Mouse (Mus musculus) testis, postnatal 14 days (tissue): ENCODE results near the gene Hnrnpm.
"Not testable (repeated sequence)": the region's sequence is repeated elsewhere in the genome, so short reads cannot be mapped to it uniquely, and the experiment has no call there.

Experiments
- DNase-seq: peaks from one replicate; pipeline ENCODE4 v3.0.0; 2021; ENCODE audit warnings: low spot score

Hnrnpm gene

DNA sequence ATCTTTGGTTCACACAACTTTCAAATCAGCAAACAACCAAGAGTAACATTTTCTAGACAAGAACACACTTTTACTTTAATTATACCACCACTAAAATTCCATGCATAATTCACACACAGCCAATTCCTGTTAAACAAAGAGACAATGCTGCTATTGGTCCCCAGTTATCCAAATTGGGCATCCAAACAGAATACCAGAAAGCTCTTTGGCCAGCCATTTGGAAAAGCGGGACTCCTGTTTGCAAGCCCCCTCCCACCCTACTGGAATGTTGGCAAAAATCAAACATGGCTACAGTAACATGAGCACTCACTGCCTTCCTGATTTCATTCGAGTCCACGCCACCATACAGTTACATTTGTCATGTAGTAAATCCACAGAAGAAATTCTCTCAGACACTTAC is 17.0 kb downstream of the Hnrnpm start:
- no peak for DNase-seq

DNA sequence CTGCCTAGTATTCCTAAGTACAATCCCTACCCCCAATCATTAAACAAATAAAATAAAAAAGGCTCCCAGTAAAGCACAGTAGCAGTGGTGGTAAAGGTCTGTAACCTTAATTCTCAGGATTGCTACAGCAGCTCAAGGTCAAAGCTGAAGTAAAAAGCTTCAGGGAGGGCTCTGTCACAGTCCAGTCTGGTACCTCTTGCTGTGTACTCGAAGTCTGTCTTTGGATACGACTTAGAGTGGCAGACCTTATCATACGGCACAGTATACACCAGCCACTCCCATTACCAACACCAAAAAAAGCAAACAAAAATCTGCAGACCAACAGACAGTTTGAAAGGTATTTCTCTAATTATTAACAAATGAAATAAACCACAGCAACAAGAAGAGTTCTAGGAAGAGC is 19.8 kb downstream of the Hnrnpm start:
- DNase-seq, result no peak

DNA sequence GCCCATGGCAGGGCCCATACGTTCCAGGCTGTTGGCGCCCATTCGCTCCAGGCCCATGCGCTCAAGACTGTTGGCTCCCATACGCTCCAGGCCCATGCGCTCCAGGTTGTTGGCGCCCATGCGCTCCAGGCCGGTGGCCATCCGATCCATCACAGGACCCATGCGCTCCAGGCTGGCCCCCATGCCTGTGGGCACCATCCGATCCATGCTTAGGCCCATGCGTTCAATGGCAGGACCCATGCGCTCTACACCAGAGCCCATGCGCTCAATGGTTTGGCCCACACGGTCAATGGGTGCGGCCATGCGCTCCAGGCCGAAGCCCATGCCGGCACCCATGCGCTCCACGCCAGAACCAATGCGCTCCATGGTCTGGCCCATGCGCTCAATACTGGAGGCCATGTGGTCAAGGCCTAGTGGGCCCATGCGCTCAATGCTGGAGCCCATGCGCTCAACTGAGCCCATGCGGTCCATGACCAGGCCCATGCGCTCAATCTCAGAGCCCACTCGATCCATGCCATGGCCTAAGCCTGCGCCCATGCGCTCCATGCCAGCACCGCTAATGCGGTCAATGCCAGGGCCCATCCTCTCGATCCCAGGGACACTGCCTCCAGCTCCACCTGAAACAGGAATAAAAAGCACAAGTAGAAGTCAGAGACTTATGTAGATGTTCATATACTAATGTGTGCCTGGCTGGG is 36.7 kb downstream of the Hnrnpm start:
- DNase-seq, result no peak

DNA sequence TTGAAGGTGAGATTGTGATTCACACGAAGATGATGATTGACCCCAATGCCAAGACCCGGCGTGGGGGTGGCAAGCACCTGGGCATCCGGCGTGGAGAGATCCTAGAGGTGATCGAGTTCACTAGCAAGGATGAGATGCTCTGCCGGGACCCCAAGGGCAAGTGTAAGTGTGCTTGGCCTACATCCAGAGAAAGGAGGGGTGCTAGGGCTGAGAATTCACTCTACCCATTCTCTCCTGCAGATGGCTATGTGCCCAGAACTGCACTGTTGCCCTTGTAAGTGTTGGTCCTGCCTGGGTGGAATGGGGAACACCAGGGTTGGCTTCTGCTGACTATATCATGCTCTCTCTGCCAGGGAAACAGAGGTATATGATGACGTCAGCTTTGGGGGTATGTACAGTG is 41.6 kb downstream of the Hnrnpm start:
- DNase-seq, result no peak

DNA sequence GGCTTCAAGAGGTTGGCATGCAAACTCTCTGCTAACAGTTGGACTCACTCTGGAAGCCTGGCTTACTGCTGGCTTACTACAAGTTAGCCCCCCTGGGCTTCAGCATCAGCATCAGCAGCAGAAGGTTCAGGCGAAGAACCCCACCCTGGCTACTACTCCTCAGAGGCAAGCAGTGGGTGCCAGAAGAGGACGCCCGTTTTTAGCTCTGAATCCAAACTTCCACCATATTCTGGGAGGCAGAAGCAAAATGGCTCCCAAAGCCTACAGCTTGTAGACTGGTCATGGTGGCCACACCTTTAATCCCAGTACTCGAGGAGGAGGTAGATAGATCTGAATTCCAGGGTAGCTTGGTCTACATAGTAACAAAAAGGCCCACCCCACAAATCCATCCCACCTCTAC is 42.6 kb downstream of the Hnrnpm start:
- DNase-seq, result no peak

DNA sequence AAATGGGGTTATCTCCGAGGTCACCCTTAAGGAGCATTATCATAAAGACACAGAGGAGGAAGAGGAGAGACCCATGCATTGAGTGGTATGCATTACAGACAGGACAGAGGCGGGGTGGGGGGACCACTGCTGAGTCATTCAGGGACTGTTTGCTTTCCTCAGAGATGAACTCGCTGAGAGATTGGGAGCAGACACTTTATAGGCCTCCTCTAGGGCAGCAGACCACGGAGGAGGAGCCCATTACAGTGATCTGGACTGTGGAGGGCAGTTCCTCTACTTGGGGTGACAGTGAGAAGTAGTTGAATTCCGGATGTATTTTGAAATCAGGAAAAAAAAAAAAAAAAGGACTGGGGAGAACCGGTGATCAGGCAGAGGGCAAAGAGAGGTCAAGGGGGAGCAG is 46.9 kb downstream of the Hnrnpm start:
- peak; percentile 1 for DNase-seq

DNA sequence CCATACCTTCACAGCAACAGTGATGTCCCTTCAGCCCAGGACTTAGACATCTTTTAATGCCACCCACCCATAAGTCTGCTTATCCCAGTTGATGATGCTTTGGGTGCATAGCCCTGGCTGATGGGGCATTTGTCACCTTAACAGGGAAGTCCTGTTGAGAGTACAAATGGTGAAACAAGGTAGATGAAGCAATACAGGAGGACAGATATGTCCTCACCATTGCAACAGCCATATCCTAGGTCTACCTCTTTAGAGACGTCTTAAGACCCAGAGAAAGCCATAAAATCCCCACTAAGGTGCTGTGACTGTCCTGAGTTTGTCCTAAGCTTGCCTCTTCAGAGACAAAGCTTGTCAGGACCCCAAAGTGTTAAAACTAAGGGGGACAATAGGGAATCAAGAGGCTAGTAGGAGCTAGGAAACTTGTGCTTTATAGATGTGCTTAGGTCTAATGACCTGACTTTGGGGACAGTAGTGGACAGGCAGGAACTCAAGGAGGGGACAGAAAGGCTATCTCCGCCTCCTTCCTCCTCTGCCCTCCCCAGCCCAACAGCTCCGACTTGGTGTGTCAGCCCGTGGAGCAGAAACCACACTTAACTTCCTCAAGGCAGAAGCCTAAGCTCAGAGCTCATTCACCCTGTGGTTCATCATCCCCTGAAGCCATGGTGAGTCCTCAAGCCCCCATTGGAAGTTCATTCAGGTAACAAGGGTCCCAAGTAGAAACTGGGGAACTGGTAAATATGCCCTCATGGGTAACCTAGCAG is 49.0 kb downstream of the Hnrnpm start, which contains the start of gene Pram1:
Gene Pram1 (plus strand): TSS at position 541 of the 761 bp plus-strand sequence.
- no peak for DNase-seq

DNA sequence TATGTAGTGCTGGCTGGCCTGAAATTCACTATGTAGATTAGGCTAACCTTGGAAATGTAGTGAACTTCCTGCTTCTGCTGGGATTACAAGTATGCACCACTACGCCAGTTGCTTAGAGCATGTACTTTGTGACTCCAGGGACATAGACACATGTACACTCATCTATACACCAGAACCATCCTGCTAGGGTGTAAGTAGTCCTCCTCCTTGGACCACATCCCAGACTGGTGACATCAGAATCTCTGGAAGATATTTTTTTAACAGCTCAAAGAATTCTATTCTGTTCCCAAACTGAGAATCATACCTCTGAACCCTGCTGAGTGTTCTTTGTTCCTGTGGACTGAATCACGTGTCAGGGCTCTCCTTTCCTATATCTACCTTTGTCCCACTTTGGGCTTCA is 49.6 kb downstream of the Hnrnpm start:
- DNase-seq, result no peak

DNA sequence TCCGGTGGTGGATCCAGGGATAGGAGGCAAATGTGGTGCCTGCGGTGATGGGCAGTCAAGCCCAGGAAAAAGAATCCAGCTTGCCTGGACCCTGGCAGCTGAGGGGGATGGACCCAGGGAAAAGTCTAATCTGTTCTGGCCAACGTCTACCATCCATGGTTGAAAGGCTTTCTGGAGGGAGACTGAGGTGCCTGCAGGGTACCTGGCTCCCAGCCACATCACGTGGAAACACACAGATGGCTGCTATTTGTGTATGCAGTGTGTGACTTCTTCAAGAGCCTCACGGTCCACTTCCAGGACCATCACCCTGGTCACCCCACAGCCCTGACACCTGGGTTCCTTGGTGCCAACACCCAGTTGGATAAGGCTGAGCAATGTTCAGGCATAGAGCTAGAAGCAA is 54.9 kb downstream of the Hnrnpm start:
- no peak for DNase-seq

DNA sequence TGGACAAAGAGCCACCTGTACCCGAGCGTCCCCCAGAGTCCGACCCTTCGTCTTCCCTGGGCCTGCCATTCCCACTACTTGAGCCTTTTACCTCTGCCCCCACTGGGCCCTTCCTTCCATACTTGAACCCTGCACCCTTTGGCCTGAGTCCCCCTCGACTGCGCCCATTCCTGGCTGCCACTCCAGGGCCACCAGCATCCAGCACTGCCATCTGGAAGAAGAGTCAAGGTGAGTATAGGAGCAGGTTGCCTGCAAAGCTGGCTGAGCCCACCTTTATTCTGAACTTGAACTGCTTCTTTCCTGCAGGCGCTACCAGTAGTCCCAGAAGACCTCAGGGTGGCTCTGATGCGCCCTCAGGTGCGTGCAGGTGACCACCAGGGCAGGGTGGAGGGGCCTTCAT is 55.4 kb downstream of the Hnrnpm start:
- DNase-seq, result no peak

DNA sequence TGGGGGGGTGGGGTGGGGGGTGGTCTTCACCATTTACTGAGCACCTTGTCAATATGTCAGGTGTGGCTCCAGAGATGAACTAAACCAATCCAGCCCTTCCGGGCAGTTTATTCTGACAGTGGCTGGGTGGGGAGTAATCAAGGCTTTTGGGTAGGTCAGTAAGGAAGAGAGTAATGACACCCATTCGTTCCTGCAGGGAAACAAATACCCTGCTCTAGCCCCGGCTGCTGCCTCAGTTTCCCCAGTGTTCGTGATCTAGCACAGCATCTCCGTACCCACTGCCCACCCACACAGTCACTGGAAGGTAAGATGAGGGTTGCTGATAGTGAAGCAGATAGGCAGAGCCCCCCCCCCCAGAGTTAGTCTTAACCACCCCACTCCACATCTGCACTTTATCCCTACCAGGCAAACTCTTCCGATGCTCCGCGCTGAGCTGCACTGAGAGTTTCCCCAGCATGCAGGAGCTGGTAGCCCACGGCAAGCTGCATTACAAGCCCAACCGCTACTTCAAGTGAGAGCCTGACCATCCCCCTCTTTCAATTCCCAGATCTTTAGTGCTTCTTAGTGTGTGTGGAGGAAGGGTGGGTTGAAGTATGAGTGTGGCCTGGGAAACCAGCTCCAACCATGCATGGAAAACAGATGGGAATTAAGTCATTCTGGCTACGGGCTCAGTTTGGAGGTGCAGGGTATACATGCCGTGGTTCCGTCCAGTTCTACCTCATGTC is 56.3 kb downstream of the Hnrnpm start:
- DNase-seq, result no peak

DNA sequence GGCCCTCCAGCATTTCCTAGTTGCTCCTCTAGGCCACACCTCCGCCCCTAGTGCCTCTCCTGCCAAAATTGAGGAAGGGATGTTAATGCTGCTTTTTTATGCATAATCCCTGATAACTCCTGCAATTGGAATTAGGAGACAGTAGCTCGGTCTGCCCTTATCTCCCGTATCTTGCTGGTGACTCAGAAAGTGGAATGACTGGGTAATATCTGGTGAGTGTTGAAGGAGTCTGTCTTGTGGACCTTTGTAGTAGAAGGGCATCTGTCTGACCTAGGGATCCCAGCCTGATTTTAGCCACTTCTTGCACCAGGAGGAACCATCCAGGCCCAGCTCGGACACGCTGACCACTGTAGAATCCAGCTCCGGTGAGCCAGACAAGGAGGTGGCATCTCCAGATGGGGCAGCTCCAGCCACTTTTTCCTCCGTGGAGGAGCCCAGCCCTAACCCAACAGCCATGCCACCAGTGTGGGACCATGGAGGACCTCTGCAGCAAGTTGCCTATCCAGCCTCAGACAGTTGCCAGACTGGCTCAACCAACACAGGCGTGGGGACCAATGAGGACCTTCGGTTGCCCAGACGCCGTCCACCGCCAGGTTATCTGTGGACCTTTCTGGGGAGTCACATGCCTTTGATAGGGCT is 57.1 kb downstream of the Hnrnpm start:
- no peak for DNase-seq

DNA sequence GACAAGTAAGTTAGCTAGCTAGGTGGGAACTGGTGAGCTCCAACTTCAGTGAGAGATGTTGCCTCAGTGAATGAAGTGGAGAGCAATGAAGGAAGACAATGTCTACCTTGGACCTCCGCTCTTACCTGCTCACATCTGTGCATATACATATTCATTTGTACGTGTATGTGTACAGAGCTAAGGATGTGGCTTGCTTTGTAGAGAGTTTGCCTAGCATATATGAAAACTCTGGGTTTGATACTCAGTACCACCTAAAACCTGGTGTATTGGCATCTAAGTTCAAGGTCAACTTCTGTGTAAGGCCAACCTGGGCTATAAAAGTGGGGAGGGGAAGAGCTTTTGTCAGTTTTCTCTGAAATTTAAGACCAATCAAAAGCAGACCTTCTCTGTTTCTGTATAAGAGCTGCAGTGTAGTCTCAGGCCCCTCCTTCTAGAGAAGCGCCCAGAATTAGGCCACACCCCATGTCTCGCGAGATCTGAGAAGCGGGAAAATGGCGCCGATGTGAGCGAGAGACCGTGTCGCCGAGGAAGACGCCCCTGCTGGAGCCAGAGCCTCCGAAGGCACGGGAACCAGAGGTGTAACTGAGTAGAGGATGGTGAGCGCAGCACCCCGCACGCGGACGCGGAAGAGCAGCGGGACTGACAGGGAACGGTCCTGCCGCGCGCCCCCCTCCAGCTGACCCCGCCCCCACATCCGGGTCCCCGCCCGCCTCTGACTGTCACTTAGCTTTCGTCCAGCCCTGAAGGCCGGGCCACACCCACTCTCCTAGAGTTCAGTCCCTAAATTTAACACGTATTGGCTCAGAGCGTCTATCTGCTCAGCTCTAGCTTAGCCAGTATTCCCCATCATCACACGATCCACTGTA is 57.8 kb downstream of the Hnrnpm start, which contains the start of gene Zfp414:
Gene Zfp414 (plus strand): TSS at position 470 of the 866 bp plus-strand sequence.
- DNase-seq, result peak; percentile 90

DNA sequence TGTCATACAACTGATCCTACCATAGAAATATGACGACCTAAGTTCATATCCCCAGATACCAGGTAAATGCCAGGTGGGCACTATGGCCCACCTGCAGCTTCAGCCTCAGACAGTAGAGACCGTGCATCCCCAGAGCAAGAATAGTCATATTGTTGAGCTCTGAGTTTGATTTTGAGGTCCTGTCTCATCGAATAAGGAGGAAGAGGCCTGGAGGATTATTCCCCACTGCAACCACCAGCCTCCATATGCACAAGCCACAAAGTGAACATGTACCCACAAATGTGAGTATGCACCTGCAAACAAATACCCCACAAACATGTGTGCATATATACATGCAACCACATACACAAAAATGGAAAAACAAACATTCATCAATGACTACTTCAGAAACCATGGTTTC is 59.4 kb downstream of the Hnrnpm start:
- no peak for DNase-seq

DNA sequence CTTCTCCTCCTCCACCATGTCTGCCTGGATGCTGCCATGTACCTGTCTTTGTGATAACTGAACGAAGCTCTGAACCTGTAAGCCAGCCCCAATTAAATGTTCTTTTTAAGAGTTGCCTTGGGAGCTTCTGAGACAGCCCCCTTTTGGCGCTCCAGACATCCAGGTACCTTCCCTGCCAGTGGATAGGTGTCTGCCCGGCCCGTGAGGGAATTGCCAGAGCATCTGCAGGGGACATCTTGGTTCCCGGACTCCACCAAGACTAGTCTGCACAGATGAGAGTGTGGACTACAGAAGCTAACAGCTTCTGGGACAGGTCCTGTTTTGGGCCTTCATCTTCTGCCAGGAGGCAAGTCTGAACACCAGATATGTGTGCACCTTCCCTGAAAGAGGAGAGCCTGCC is 72.9 kb downstream of the Hnrnpm start:
- DNase-seq, result not testable (repeated sequence)

DNA sequence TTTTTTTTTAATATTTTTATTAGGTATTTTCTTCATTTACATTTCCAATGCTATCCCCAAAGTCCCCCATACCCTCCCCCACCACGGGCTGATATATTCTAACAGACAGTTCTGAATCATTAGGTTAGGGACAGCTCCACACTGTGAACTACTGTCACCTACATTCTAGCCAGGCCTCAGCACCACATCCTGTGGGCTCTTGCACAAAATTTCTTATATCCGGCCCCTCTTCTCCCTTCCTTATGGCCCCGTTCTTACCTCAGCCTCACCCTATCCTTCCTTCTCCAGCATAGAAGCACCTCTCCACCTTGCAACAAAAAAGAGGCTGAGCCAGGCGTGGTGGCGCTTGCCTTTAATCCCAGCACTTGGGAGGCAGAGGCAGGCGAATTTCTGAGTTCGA is 76.1 kb downstream of the Hnrnpm start:
- DNase-seq, result no peak

DNA sequence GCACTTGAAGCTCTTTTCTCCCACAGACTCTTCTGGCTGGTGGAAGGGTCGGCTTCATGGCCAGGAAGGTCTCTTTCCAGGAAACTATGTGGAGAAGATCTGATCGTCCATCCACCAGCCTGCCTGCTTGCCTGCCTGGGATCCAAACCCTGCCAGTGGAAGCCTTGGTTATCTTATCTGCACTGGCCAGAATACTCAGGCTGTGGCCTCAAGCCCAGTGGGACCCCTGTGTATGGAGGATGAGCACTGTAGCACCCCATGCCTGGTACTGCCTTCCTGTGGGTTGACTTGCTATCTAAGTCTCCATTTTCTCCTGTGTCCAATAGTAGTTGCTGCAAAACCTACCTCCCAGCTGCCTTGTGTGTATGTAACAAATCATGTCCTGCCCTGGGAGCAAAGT is 79.4 kb downstream of the Hnrnpm start:
- no peak for DNase-seq

DNA sequence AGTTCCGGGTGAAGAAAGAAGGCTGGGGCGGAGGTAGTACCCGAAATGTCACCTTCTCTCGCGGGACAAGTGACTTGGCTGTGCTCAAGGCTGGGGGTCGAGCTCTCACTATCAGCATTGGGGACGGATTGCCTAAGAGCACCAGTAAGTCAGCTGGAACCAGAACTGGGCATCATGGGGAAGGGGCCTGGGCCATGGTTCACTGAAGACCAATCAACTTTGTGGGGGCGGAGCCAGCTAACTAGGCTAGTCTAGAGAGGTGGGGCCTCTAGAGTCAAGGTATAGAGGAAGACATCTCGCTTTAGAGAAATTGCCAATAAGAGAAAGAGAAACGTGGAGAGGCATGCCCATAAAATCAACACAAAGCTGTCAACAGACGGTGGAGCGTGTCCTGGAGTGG is 84.7 kb downstream of the Hnrnpm start:
- DNase-seq, result no peak

DNA sequence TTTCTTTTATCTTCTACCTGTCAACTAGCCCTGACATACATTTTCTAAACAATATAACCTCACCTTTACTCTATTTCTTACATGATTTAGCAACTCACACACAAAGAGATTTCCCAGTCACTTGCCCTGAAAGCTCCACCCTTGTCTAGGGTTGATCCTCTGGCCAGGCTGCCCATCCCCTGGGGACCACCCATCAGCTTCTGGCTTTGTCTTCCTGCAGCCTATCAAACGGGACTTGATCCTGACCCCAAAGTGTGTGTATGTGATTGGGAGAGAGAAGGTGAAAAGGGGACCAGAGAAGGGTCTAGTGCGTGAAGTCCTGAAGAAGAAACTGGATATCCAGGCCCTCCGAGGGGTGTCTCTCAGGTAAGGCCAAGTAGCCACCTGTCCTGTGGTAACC is 85.8 kb downstream of the Hnrnpm start:
- DNase-seq, result no peak

DNA sequence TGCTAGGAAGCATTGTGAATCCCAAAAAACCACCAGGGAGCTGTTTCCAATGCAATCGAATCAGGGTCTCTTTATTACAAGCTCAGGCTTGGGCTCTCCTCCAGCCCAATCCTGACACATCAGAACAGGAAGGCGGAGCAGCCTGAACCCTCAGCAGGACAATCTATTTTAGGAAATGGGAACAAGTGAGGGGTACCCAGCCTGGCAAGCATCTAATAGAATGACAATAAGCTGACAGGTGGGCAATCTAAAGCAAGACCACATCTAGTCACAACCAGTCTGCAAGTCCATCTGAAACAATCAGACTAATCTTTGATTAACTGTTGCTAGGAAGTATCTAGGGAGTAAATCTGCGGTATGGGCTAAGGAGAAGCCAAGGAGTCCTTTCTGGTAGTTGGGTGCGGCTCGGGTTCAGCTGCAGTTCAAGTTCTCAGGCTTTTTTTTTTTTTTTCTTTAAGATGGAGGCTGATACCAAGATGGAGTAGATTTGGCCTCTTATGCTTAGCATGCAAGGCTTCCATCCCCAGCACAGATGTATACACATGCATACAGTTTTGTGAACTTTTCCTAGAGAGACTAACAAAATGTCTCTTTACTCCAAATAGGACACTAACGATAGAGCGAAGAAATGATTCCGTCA is 86.7 kb downstream of the Hnrnpm start:
- DNase-seq, result no peak

DNA sequence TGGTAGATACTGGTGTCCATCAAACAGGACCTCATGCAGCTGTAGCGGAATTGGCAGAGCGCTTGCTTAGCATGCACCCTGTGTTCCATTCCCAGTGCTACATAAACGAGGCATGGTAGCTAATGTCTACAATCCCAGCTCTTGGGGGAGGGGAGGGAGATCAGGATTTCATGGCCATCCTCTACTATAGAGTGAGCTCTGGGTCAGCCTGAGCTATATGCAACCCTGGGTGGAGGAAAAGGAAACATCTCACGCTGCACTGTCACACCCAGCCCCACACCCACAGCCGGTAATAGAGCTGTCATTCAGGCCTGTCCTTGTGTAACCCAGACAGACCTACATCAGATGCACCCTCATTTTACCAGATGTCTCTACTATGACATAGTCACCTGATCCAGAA is 88.2 kb downstream of the Hnrnpm start:
- DNase-seq, result no peak
